Mouse (Mus musculus): Measurements from ENCODE around the gene March9. TPM values are rescaled to one million over a fixed set of nuclear protein-coding genes. Genes with fewer than 3 reads are reported as not detected.
"Not testable (repeated sequence)": the region's sequence is repeated elsewhere in the genome, so short reads cannot be mapped to it uniquely, and the experiment has no call there.

Gene March9
- polyA plus RNA-seq, 1 experiment from 2014 or later, result 6.1 TPM

GRCm38 (mm10) chr10:127066519-127067018 is 6.6 kb upstream of the March9 start:
- 90% methylated on average over 14 of the region's 14 CpGs for WGBS
- H3K4me3 ChIP-seq, result no peak overlapping the region
- no peaks in the 10 kb centered on the region for H3K9me3 ChIP-seq (replicated peaks)
- no peak overlapping the region for H3K4me2 ChIP-seq (replicated peaks)
- H3K36me3 ChIP-seq, result peaks cover 37% of the 10 kb centered on the region
- no peak overlapping the region for H3K9ac ChIP-seq
- H3K4me1 ChIP-seq, result peaks cover 49% of the 10 kb centered on the region
- no peaks in the 10 kb centered on the region for H3K27me3 ChIP-seq
- ATAC-seq (ENCODE audit: low FRiP score), result no peak
- H3K27ac ChIP-seq, result peak overlapping the region; percentile 69

- H3K4me2 ChIP-seq (replicated peaks), result no peak overlapping the region
- H3K27me3 ChIP-seq, result no peaks in the 10 kb centered on the region
- ATAC-seq (ENCODE audit: low FRiP score), result no peak
- H3K27ac ChIP-seq, result no peak overlapping the region
- peak overlapping the region; percentile 18; the same call in 1 of the 2 replicates for H3K9ac ChIP-seq
- peaks cover 51% of the 10 kb centered on the region for H3K4me1 ChIP-seq
- H3K4me3 ChIP-seq, result no peak overlapping the region
- peaks cover 37% of the 10 kb centered on the region for H3K36me3 ChIP-seq
- 91% methylated on average over 9 of the region's 9 CpGs for WGBS
- no peaks in the 10 kb centered on the region for H3K9me3 ChIP-seq (replicated peaks)
These were observed 6.0 kb upstream of the March9 start for GRCm38 (mm10) chr10:127065981-127066380.

GRCm38 (mm10) chr10:127063913-127064870 is 4.2 kb upstream of the March9 start:
- peak overlapping the region; percentile 85 for H3K4me3 ChIP-seq
- H3K9ac ChIP-seq, result peak overlapping the region; percentile 95
- peaks cover 52% of the 10 kb centered on the region for H3K4me1 ChIP-seq
- 0 out of 2 replicates have a peak, but pooled peaks cover under 1% of the 10 kb centered on the region for H3K27me3 ChIP-seq
- peak overlapping the region; percentile 86 for H3K4me2 ChIP-seq (replicated peaks)
- H3K36me3 ChIP-seq, result peaks cover 37% of the 10 kb centered on the region
- WGBS, result 15% methylated on average over 37 of the region's 37 CpGs
- no peaks in the 10 kb centered on the region for H3K9me3 ChIP-seq (replicated peaks)
- no peak; the same call in 1 of the 2 replicates for ATAC-seq (ENCODE audit: low FRiP score)
- peak overlapping the region; percentile 87 for H3K27ac ChIP-seq

GRCm38 (mm10) chr10:127063239-127063872 is 3.4 kb upstream of the March9 start, which contains the start of gene Cdk4:
Gene Cdk4, plus strand, starts transcription at chr10:127063534.
- H3K36me3 ChIP-seq, result peaks cover 36% of the 10 kb centered on the region
- peak within 1 kb of the TSS; percentile 95 for H3K9ac ChIP-seq
- H3K4me2 ChIP-seq (replicated peaks), result peak within 1 kb of the TSS; percentile 86
- peaks cover 51% of the 10 kb centered on the region for H3K4me1 ChIP-seq
- H3K4me3 ChIP-seq, result peak within 1 kb of the TSS; percentile 85
- WGBS, result under 1% methylated on average over 45 of the region's 46 CpGs
- 0 out of 2 replicates have a peak, but pooled peaks cover 4% of the 10 kb centered on the region for H3K27me3 ChIP-seq
- H3K27ac ChIP-seq, result peak within 1 kb of the TSS; percentile 87
- no peaks in the 10 kb centered on the region for H3K9me3 ChIP-seq (replicated peaks)
- ATAC-seq (ENCODE audit: low FRiP score), result peak; percentile 92

- peaks cover 51% of the 10 kb centered on the region for H3K4me1 ChIP-seq
- no peak overlapping the region for H3K4me2 ChIP-seq (replicated peaks)
- 81% methylated on average over 5 of the region's 5 CpGs for WGBS
- 0 out of 2 replicates have a peak, but pooled peaks cover 4% of the 10 kb centered on the region for H3K27me3 ChIP-seq
- ATAC-seq (ENCODE audit: low FRiP score), result no peak
- H3K4me3 ChIP-seq, result no peak overlapping the region
- no peaks in the 10 kb centered on the region for H3K9me3 ChIP-seq (replicated peaks)
- H3K27ac ChIP-seq, result peak overlapping the region; percentile 72; the same call in 1 of the 2 replicates
- H3K9ac ChIP-seq, result no peak overlapping the region
- peaks cover 30% of the 10 kb centered on the region for H3K36me3 ChIP-seq
These were observed 2.5 kb upstream of the March9 start for GRCm38 (mm10) chr10:127062503-127062902.

GRCm38 (mm10) chr10:127062101-127062500 is 2.1 kb upstream of the March9 start:
- H3K27me3 ChIP-seq; H3K9ac ChIP-seq; H3K4me2 ChIP-seq (replicated peaks); ATAC-seq (ENCODE audit: low FRiP score); H3K4me3 ChIP-seq; H3K27ac ChIP-seq; H3K9me3 ChIP-seq (replicated peaks): not testable (repeated sequence)
- Histone ChIP-seq H3K36me3 (peaks cover 30% of the 10 kb centered on the region), H3K4me1 (peaks cover 51% of the 10 kb centered on the region)
- 89% methylated on average over 4 of the region's 4 CpGs for WGBS

- H3K9ac ChIP-seq, result no peak overlapping the region
- peaks cover 47% of the 10 kb centered on the region for H3K4me1 ChIP-seq
- 73% methylated on average over 2 of the region's 2 CpGs for WGBS
- peak overlapping the region; percentile 94; the same call in 1 of the 2 replicates for H3K4me3 ChIP-seq
- H3K4me2 ChIP-seq (replicated peaks), result peak overlapping the region; percentile 94
- no peak for ATAC-seq (ENCODE audit: low FRiP score)
- 0 out of 2 replicates have a peak, but pooled peaks cover 4% of the 10 kb centered on the region for H3K27me3 ChIP-seq
- peak overlapping the region; percentile 97 for H3K27ac ChIP-seq
- peaks cover 28% of the 10 kb centered on the region for H3K36me3 ChIP-seq
- H3K9me3 ChIP-seq (replicated peaks), result no peaks in the 10 kb centered on the region
These were observed 1.5 kb upstream of the March9 start for GRCm38 (mm10) chr10:127061513-127061912.

GRCm38 (mm10) chr10:127061085-127061484 is 1.1 kb upstream of the March9 start:
- H3K9me3 ChIP-seq (replicated peaks), result no peaks in the 10 kb centered on the region
- ATAC-seq (ENCODE audit: low FRiP score), result no peak
- peak overlapping the region; percentile 94 for H3K4me2 ChIP-seq (replicated peaks)
- peaks cover 48% of the 10 kb centered on the region for H3K4me1 ChIP-seq
- H3K27me3 ChIP-seq, result 0 out of 2 replicates have a peak, but pooled peaks cover 6% of the 10 kb centered on the region
- peaks cover 28% of the 10 kb centered on the region for H3K36me3 ChIP-seq
- H3K9ac ChIP-seq, result peak overlapping the region; percentile 99
- WGBS, result 39% methylated on average over 5 of the region's 5 CpGs
- H3K4me3 ChIP-seq, result peak overlapping the region; percentile 94
- H3K27ac ChIP-seq, result peak overlapping the region; percentile 97

GRCm38 (mm10) chr10:127059174-127059967 is 613 bp downstream of the March9 start:
- Histone ChIP-seq H3K4me2 (replicated peaks) (peak overlapping the region; percentile 94), H3K9ac (peak overlapping the region; percentile 99), H3K4me1 (peaks cover 37% of the 10 kb centered on the region), H3K4me3 (peak overlapping the region; percentile 94), H3K27ac (peak overlapping the region; percentile 97), H3K27me3 (0 out of 2 replicates have a peak, but pooled peaks cover 6% of the 10 kb centered on the region), H3K36me3 (peaks cover 29% of the 10 kb centered on the region), H3K9me3 (replicated peaks) (no peaks in the 10 kb centered on the region)
- no peak for ATAC-seq (ENCODE audit: low FRiP score)
- under 1% methylated on average over 47 of the region's 92 CpGs for WGBS

- no peaks in the 10 kb centered on the region for H3K9me3 ChIP-seq (replicated peaks)
- peak overlapping the region; percentile 99 for H3K9ac ChIP-seq
- peaks cover 31% of the 10 kb centered on the region for H3K36me3 ChIP-seq
- H3K27me3 ChIP-seq, result 0 out of 2 replicates have a peak, but pooled peaks cover 6% of the 10 kb centered on the region
- ATAC-seq (ENCODE audit: low FRiP score), result no peak
- peak overlapping the region; percentile 94 for H3K4me2 ChIP-seq (replicated peaks)
- peaks cover 37% of the 10 kb centered on the region for H3K4me1 ChIP-seq
- H3K27ac ChIP-seq, result peak overlapping the region; percentile 97
- peak overlapping the region; percentile 94 for H3K4me3 ChIP-seq
- 6% methylated on average over 8 of the region's 8 CpGs for WGBS
These were observed 1.3 kb downstream of the March9 start for GRCm38 (mm10) chr10:127058708-127059107.

- peaks cover 37% of the 10 kb centered on the region for H3K4me1 ChIP-seq
- H3K9ac ChIP-seq, result peak overlapping the region; percentile 99
- 0 out of 2 replicates have a peak overlapping the region, but pooled peaks have one; percentile 97 for H3K27ac ChIP-seq
These were observed 1.8 kb downstream of the March9 start for GRCm38 (mm10) chr10:127058161-127058560.

More at GRCm38 (mm10) chr10:127058161-127058560, 1.8 kb downstream of the March9 start:
- Histone ChIP-seq H3K4me3 (peak overlapping the region; percentile 94), H3K9me3 (replicated peaks) (no peaks in the 10 kb centered on the region), H3K27me3 (0 out of 2 replicates have a peak, but pooled peaks cover 6% of the 10 kb centered on the region), H3K36me3 (peaks cover 36% of the 10 kb centered on the region), H3K4me2 (replicated peaks) (peak overlapping the region; percentile 94)
- 2% methylated on average over 9 of the region's 9 CpGs for WGBS
- 0 out of 2 replicates have a peak, but pooled peaks have one; percentile 3 for ATAC-seq (ENCODE audit: low FRiP score)
